Mouse (Mus musculus) intestine, embryonic 16.5 days (tissue): ENCODE results near the gene Ate1. TPM values are rescaled to one million over a fixed set of nuclear protein-coding genes. Genes with fewer than 3 reads are reported as not detected.
A peak's percentile ranks its signal among the peaks of the same experiment; 100 is the strongest.

ENCODE experiments used
- ATAC-seq: fragments of 200-750 bp; cut with Nextera tagmentation; 2 replicates; pipeline ENCODE4 v1.8.0; 2017; ENCODE audit warnings: moderate TSS enrichment, moderate library complexity
- H3K27ac ChIP-seq: fragments of 300-500 bp; sonication (generic); 2 replicates; pipeline ENCODE4 v1.5.1; 2014; ENCODE audit warnings: mild to moderate bottlenecking, low read length
- H3K27me3 ChIP-seq: fragments of 300-500 bp; sonication (generic); replicated peaks from 2 replicates; pipeline ENCODE4 v1.6.1; 2014; ENCODE audit warnings: low read length, control low read depth, mixed read lengths; ENCODE audit not compliant: control insufficient read depth, insufficient read depth
- H3K36me3 ChIP-seq: fragments of 300-500 bp; sonication (generic); 2 replicates; pipeline ENCODE4 v1.6.1; 2014; ENCODE audit warnings: low read length, control low read depth; ENCODE audit not compliant: control insufficient read depth, insufficient read depth
- H3K4me1 ChIP-seq: fragments of 300-500 bp; sonication (generic); 2 replicates; pipeline ENCODE4 v1.6.1; 2014; ENCODE audit warnings: low read length, control low read depth, mixed read lengths; ENCODE audit not compliant: control insufficient read depth, insufficient read depth
- H3K4me2 ChIP-seq: fragments of 300-500 bp; sonication (generic); 2 replicates; pipeline ENCODE4 v1.6.1; 2014; ENCODE audit warnings: low read depth, low read length, control low read depth
- H3K4me3 ChIP-seq: fragments of 300-500 bp; sonication (generic); 2 replicates; pipeline ENCODE4 v1.5.1; 2014; ENCODE audit warnings: mild to moderate bottlenecking, low read length
- H3K9ac ChIP-seq: fragments of 300-500 bp; sonication (generic); 2 replicates; pipeline ENCODE4 v1.6.1; 2014; ENCODE audit warnings: low read depth, low read length
- H3K9me3 ChIP-seq: fragments of 300-500 bp; sonication (generic); 2 replicates; pipeline ENCODE4 v1.6.1; 2016; ENCODE audit warnings: low read length, control low read depth; ENCODE audit not compliant: control insufficient read depth
- WGBS: fragments of 180-500 bp; shearing (Covaris S2); extraction: QIAGEN DNeasy Blood & Tissue Kit; methylation state at CpG from one replicate; pipeline ENCODE4 v1.1.7; 2014; 5-methylcytosine and 5-hydroxymethylcytosine counted together
- polyA plus RNA-seq: library from polyadenylated mRNA; unstranded; fragments of >200 nt; fragmentation: Nextera tagmentation; extraction: Ambion mirVana; gene quantifications from 2 replicates; pipeline ENCODE4 v1.2.1, GENCODE M21; 2015

Ate1 gene
- polyA plus RNA-seq: 45.2 and 46.1 TPM in 2 replicates

DNA sequence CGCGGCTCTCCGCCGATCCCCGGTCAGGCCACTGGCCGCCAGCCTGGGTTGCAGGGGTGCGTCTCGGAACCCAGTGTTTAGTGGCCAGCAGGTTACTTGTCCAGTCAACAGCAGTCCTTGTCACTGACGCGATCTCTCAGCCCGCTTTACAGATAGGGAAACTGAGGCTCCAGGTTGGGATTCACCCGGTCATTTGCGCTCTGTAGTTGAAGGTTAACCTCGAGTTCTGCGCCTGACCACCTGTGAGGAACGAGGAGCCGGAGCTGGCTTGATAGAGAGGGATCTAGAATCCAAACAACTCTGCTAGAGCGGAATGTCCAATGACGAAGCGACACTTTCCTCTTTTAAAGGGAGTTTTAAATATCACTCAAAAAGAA lies at the start of gene Ate1:
Gene Ate1 (minus strand): TSS at position 321 of the 377 bp plus-strand sequence.
- WGBS: 15% methylated on average over 20 of the region's 20 CpGs
- ATAC-seq: no peak
- peak within 1 kb of the TSS; percentile 99 for H3K9ac ChIP-seq
- H3K4me2 ChIP-seq: peak within 1 kb of the TSS; percentile 76
- no peaks in the 10 kb centered on the region for H3K36me3 ChIP-seq
- H3K27me3 ChIP-seq: no peaks in the 10 kb centered on the region
- H3K4me3 ChIP-seq: peak within 1 kb of the TSS; percentile 93
- peak within 1 kb of the TSS; percentile 98 for H3K27ac ChIP-seq
- H3K9me3 ChIP-seq: no peaks in the 10 kb centered on the region
- peaks cover 6% of the 10 kb centered on the region for H3K4me1 ChIP-seq

DNA sequence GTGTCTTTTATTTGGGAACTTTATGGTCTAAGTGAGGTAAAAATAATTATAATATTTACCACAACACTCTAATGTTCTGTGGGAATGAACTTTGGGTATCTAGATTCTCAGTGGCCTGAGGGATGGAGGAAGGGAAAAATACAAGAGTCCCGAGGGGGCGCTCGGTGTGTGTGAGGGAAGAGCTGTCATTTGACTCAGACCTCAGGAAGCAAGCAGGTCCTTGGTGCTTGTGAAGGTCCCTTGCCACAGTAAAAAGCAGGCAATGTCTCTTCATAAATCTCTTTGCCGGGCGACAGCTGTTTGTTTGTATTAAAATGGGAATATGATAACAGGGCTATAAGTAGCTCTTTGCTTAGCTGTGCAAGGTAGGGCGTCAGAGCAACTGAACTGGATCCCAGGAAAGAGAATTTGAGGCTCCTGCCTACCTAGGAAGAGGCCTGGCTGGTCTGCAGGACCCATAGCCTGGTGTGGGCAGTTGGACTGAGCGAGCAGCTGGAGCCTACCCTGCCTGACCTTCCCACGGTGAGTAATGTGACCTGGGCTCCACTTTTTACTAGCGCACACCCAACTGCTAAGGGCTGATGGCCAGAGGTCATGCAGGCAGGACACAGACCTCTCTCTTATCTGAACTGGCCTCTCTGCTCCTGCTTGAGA lies 48.7 kb upstream of the Ate1 start:
- Histone ChIP-seq H3K9me3 (no peaks in the 10 kb centered on the region), H3K36me3 (no peaks in the 10 kb centered on the region), H3K27me3 (no peaks in the 10 kb centered on the region), H3K4me2 (no peak overlapping the region), H3K9ac (no peak overlapping the region), H3K4me3 (no peak overlapping the region), H3K4me1 (peaks cover 17% of the 10 kb centered on the region), H3K27ac (peak overlapping the region; percentile 69)
- ATAC-seq: peak; percentile 45
- WGBS: 34% methylated on average over 9 of the region's 9 CpGs

DNA sequence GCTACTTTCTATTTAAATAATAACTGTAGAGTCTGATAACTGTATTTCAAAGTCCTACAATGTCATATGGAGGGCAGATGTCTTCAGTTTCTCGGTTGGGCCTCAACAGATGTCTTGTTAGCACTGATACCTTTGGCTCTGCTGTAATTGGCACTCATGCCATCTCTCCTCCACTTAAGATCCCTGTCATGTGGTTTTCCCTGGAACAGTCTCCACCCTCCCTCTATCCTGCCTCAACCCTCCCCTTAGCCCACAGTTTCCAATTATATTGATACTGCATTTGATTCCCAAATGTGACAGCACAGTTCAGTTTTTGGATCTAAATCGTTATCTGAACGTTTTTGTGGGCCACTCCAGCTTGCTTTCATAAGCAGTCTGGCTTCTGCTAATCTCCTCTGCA lies 44.4 kb upstream of the Ate1 start:
- WGBS: 71% methylated on average over 3 of the region's 3 CpGs

DNA sequence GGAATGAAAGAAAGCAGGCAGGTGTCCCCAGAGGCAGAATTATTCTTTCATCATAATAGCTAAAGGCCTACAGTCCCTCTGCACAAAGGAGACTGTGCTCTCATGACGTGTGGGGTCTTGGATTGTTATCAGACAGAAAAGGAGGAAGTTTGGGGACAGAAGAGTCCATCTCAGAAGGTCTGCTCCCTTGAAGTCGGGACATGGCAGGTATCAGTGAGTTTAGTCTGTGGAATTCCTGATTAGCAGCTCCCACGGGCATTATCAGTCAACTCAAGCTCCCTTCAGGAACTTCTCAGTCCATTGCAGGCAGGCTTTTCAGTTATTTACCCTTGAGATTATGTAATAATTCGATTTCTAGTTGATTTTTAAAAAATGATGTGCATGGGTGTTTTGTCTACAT lies 43.7 kb upstream of the Ate1 start:
- Histone ChIP-seq H3K27ac (no peak overlapping the region), H3K36me3 (no peaks in the 10 kb centered on the region), H3K4me3 (no peak overlapping the region), H3K4me1 (peaks cover 2% of the 10 kb centered on the region), H3K4me2 (no peak overlapping the region), H3K9me3 (no peaks in the 10 kb centered on the region), H3K27me3 (no peaks in the 10 kb centered on the region), H3K9ac (no peak overlapping the region)
- 61% methylated on average over 4 of the region's 4 CpGs for WGBS
- no peak for ATAC-seq

More for the DNA sequence above, 44.4 kb upstream of the Ate1 start:
- H3K27ac ChIP-seq: no peak overlapping the region
- no peak overlapping the region for H3K4me2 ChIP-seq
- H3K27me3 ChIP-seq: no peaks in the 10 kb centered on the region
- peaks cover 7% of the 10 kb centered on the region for H3K4me1 ChIP-seq
- no peaks in the 10 kb centered on the region for H3K36me3 ChIP-seq
- no peaks in the 10 kb centered on the region for H3K9me3 ChIP-seq
- no peak overlapping the region for H3K4me3 ChIP-seq
- no peak overlapping the region for H3K9ac ChIP-seq
- ATAC-seq: no peak

DNA sequence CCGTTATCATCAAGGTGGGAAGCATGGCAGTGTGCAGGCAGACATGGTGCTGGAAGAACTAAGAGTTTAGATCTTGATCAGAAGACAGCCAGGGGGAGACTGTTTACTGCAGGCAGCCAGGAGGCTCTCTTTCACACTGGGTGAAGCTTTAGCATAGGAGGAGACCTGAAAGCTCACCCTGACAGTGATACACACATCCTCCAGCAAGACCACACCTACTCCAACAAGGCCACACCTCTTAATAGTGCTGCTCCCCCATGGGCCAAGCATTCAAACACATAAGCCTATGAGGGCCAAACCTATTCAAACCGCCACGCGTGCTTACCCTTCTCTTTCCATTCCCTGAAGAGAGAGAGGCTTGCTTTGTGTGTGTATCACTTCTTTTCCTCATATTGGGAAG lies 43.1 kb upstream of the Ate1 start:
- Histone ChIP-seq H3K27ac (no peak overlapping the region), H3K4me2 (no peak overlapping the region), H3K36me3 (no peaks in the 10 kb centered on the region), H3K4me1 (no peaks in the 10 kb centered on the region), H3K27me3 (no peaks in the 10 kb centered on the region), H3K9ac (no peak overlapping the region), H3K9me3 (no peaks in the 10 kb centered on the region), H3K4me3 (no peak overlapping the region)
- WGBS: 85% methylated on average over 4 of the region's 4 CpGs
- ATAC-seq: no peak

DNA sequence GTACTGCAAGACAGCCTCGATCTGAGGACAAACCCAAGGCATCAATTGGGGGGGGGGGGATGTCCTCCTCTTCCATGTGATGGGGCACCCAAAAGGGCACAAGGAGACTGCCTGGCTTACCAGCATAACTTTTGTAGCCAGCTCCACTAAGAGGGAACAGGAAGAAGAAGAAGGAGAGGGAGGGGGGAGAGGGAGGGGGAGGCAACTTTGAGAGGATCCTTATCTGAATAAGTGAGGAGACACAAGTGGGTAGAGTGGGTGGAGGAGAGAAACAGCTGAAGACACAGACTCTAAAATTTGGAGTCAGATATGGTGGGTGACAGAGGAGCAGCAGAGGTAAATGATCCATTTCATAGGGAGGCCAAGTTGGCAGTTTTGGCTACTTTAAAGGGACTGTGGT lies 40.8 kb upstream of the Ate1 start:
- Histone ChIP-seq H3K9me3 (no peaks in the 10 kb centered on the region), H3K4me2 (no peak overlapping the region), H3K27ac (no peak overlapping the region), H3K4me3 (no peak overlapping the region), H3K4me1 (no peaks in the 10 kb centered on the region), H3K27me3 (no peaks in the 10 kb centered on the region), H3K9ac (no peak overlapping the region), H3K36me3 (no peaks in the 10 kb centered on the region)
- WGBS: 59% methylated on average over 1 of the region's 1 CpGs
- ATAC-seq: no peak

DNA sequence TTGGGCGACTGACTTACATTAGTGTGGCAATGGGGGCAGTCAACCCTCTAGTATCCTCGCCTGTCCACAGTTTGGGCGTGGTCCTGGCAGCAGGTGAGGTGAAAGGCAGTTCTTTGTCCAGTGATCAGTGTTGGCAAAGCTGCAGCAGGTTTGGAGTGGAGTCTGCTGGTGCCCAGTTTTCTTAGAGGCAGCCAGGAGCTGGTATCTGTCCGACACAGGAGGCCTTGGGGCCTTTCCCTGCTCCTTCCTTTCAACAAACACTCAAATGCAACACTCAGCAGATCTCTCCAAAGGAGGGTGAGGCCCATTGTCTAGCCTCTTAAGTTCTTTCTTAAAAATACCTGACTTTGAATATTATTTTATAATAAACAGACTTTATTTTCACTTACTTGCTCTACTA lies 38.4 kb upstream of the Ate1 start:
- H3K9ac ChIP-seq: no peak overlapping the region
- no peak overlapping the region for H3K4me3 ChIP-seq
- ATAC-seq: no peak
- no peak overlapping the region for H3K4me2 ChIP-seq
- H3K36me3 ChIP-seq: no peaks in the 10 kb centered on the region
- WGBS: 71% methylated on average over 4 of the region's 4 CpGs
- H3K27ac ChIP-seq: no peak overlapping the region
- no peaks in the 10 kb centered on the region for H3K4me1 ChIP-seq
- H3K27me3 ChIP-seq: no peaks in the 10 kb centered on the region
- no peaks in the 10 kb centered on the region for H3K9me3 ChIP-seq

DNA sequence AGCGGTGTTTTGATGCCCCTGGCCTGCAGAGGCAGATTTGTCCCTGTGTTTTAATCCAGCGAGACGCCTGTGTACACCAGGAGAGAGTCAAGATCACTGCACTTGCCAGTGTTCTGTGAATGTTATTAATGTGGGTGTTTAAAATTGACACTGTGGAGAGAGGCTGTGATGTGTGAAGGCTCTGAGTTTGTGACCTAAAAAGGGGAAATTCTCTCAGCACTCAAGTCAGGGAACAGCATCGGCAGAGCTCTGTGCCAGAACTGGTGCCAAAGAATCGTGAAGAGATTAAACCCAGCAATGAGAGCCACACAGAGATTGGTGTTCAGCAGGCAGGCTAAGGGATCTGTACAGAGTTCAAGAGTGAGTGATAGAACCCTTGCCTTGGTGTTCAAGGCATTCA lies 35.4 kb upstream of the Ate1 start:
- 69% methylated on average over 5 of the region's 5 CpGs for WGBS
- Histone ChIP-seq H3K36me3 (no peaks in the 10 kb centered on the region), H3K9ac (no peak overlapping the region), H3K9me3 (no peaks in the 10 kb centered on the region), H3K4me3 (no peak overlapping the region), H3K4me2 (no peak overlapping the region), H3K4me1 (no peaks in the 10 kb centered on the region), H3K27me3 (no peaks in the 10 kb centered on the region), H3K27ac (no peak overlapping the region)
- ATAC-seq: no peak

DNA sequence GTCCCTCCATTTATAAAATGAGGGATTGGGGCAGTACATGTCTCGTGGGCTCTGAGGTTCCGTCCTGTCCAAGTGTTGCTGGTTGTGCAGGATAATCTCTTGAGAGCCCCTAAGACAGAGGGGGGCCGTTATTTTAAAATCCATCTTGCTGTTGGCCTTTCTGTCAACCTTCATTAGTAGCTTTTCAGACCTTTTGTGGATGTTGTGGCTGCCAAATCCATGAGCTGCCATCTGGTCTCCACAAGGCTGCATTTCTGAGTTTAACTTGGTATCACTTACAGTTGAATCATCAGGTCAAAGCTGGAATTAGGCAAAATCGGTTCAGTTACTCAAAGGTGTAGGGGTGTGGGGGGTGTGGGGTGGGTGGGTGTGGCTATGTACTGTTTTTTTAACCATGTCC lies 33.2 kb upstream of the Ate1 start:
- no peak for ATAC-seq
- 80% methylated on average over 4 of the region's 4 CpGs for WGBS
- no peak overlapping the region for H3K4me3 ChIP-seq
- no peak overlapping the region for H3K27ac ChIP-seq
- H3K9me3 ChIP-seq: no peaks in the 10 kb centered on the region
- no peak overlapping the region for H3K4me2 ChIP-seq
- no peak overlapping the region for H3K9ac ChIP-seq
- no peaks in the 10 kb centered on the region for H3K27me3 ChIP-seq
- H3K36me3 ChIP-seq: no peaks in the 10 kb centered on the region
- no peaks in the 10 kb centered on the region for H3K4me1 ChIP-seq

DNA sequence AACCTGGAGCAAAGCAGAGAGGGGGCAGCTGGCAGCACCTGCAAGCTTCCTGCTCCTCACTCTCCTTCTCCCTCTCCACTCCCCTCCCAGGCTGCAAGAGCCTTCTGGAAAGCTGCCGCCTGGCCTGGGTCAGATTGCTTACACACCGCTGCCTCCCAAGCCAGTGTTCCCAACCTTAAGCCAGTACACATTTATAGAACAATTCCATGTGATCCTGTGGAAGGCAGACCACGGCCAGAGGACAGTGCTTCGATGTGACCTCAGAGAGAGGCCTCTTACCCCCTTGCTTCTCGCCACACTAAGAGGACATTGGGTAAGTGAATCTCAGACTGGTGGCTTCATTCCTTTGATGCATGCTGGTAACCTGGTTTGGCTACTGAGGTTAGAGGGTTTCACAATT lies 32.6 kb upstream of the Ate1 start:
- Histone ChIP-seq H3K9ac (peak overlapping the region; percentile 10; the same call in 1 of the 2 replicates), H3K27me3 (no peaks in the 10 kb centered on the region), H3K4me3 (no peak overlapping the region), H3K27ac (no peak overlapping the region), H3K4me1 (no peaks in the 10 kb centered on the region), H3K9me3 (no peaks in the 10 kb centered on the region), H3K4me2 (no peak overlapping the region), H3K36me3 (no peaks in the 10 kb centered on the region)
- no peak for ATAC-seq
- 57% methylated on average over 5 of the region's 5 CpGs for WGBS
